Mouse (Mus musculus) bone marrow macrophage, adult 2 months (primary cell): ENCODE results near the gene Map2k2.

ENCODE experiments used
- CTCF ChIP-seq: IDR thresholded peaks from 2 replicates; pipeline ENCODE4 v1.5.1; 2012; ENCODE audit warnings: low read depth, mild to moderate bottlenecking, low read length, moderate library complexity
- POLR2A ChIP-seq: IDR thresholded peaks from 2 replicates; pipeline ENCODE4 v1.6.1; 2012; ENCODE audit warnings: mild to moderate bottlenecking, low read depth, low read length, borderline replicate concordance

GRCm38 (mm10) chr10:81142551-81142981 is 36.9 kb downstream of the Map2k2 start:
- TF ChIP-seq POLR2A (no peak), CTCF (no peak)
